Mouse (Mus musculus): Measurements from ENCODE around the gene Paqr5. TPM values are rescaled to one million over a fixed set of nuclear protein-coding genes. Genes with fewer than 3 reads are reported as not detected.

Gene Paqr5
- total and polyA plus RNA-seq, 2 experiments from 2014 or later: 0.43 to 0.58 TPM

- no peak overlapping the region for H3K27ac ChIP-seq (ENCODE audit: low read depth, low read length)
- DNase-seq (no peak), ATAC-seq (no peak)
- H3K4me1 ChIP-seq (ENCODE audit: insufficient read depth): 0 out of 2 replicates have a peak, but pooled peaks cover 7% of the 10 kb centered on the region
- H3K36me3 ChIP-seq (ENCODE audit: insufficient read depth): peaks cover 14% of the 10 kb centered on the region
- no peaks in the 10 kb centered on the region for H3K27me3 ChIP-seq (ENCODE audit: insufficient read depth, low read length)
- 67% methylated on average over 10 of the region's 10 CpGs for WGBS
- peak; percentile 60 for TF ChIP-seq CTCF (IDR thresholded peaks at IDR 0.05; ENCODE audit: low read depth)
- H3K9me3 ChIP-seq (ENCODE audit: low read length): no peaks in the 10 kb centered on the region
- no peak overlapping the region for H3K4me3 ChIP-seq (ENCODE audit: low read depth, low read length)
- H3K9ac ChIP-seq: no peak overlapping the region
- no peak overlapping the region for H3K4me2 ChIP-seq (ENCODE audit: low read depth)
These were observed 119.7 kb downstream of the Paqr5 start for GRCm38 (mm10) chr9:61906912-61907311.

DNA sequence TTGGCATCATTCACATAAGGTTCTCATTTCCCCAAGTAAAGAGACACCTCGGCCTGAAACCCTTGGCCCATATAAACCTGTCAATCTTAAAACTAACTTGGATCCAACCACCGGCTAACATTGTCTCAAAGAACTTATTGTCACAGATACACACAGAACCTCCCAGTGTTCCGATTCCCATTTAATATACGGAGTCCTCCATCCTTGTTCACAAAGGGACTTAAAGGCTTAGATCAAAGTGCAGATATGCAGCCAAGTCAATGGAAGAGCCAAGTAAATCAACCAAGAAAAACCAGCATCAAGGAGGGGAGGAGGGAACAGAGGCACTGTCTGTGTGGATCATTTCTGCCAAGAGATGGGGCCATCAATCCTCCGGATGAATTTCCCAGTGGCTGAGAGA is 121.1 kb downstream of the Paqr5 start:
- Histone ChIP-seq H3K36me3 (ENCODE audit: insufficient read depth) (peaks cover under 1% of the 10 kb centered on the region; the same call in 1 of the 2 replicates), H3K4me3 (ENCODE audit: low read depth, low read length) (no peak overlapping the region), H3K4me1 (ENCODE audit: insufficient read depth) (0 out of 2 replicates have a peak, but pooled peaks cover 8% of the 10 kb centered on the region), H3K9ac (no peak overlapping the region), H3K4me2 (ENCODE audit: low read depth) (no peak overlapping the region), H3K9me3 (ENCODE audit: low read length) (no peaks in the 10 kb centered on the region), H3K27me3 (ENCODE audit: insufficient read depth, low read length) (no peaks in the 10 kb centered on the region), H3K27ac (ENCODE audit: low read depth, low read length) (no peak overlapping the region)
- no peak for ATAC-seq
- TF ChIP-seq CTCF (IDR thresholded peaks at IDR 0.05; ENCODE audit: low read depth): no peak
- DNase-seq: no peak
- WGBS: 56% methylated on average over 5 of the region's 5 CpGs

DNA sequence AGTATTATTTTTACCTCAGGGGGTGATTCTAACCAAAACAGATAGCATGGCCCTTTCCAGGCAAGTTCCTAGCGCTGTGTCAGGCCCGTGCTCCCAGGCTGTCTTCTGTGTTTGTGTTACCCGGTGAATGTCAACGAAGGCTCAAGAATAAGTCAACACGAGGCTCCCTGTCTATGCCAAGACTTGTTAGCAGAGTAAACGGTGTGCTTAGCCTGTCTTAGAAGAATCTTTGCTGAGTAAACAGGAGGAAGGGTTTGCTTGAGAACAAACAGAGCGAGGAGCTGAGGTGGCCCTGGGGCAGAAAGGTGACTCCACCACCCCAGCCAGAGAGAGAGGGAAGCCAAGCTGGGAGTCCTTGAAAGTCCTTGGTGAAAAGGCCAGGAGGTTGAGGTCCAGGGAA is 122.5 kb downstream of the Paqr5 start:
- Histone ChIP-seq H3K9me3 (ENCODE audit: low read length) (no peaks in the 10 kb centered on the region), H3K36me3 (ENCODE audit: insufficient read depth) (no peaks in the 10 kb centered on the region; the same call in 1 of the 2 replicates), H3K4me2 (ENCODE audit: low read depth) (no peak overlapping the region), H3K27ac (ENCODE audit: low read depth, low read length) (no peak overlapping the region), H3K4me3 (ENCODE audit: low read depth, low read length) (no peak overlapping the region), H3K27me3 (ENCODE audit: insufficient read depth, low read length) (no peaks in the 10 kb centered on the region), H3K9ac (no peak overlapping the region), H3K4me1 (ENCODE audit: insufficient read depth) (0 out of 2 replicates have a peak, but pooled peaks cover 8% of the 10 kb centered on the region)
- DNase-seq (no peak), ATAC-seq (no peak)
- no peak for TF ChIP-seq CTCF (IDR thresholded peaks at IDR 0.05; ENCODE audit: low read depth)
- 69% methylated on average over 7 of the region's 7 CpGs for WGBS

Other genes with a start within 250 kb of the Paqr5 start
- gene Rplp1, start 112.3 kb downstream of the Paqr5 start, total RNA-seq (2014; rRNA removed): 3,281 and 3,879 TPM in 2 replicates
- gene Rplp1, start 112.3 kb downstream of the Paqr5 start, polyA plus RNA-seq (2015; fragmentation: Nextera tagmentation; extraction: Ambion mirVana): 995 and 1,414 TPM in 2 replicates
- gene Kif23, start 80.1 kb downstream of the Paqr5 start, total RNA-seq (2014; rRNA removed): 6.7 and 8.1 TPM in 2 replicates
- gene Kif23, start 80.1 kb downstream of the Paqr5 start, polyA plus RNA-seq (2015; fragmentation: Nextera tagmentation; extraction: Ambion mirVana): 8.2 and 8.3 TPM in 2 replicates
- 33.9 and 36.9 TPM in 2 replicates for gene Glce, start 95.8 kb upstream of the Paqr5 start, total RNA-seq (2014; rRNA removed)
- gene Glce, start 95.8 kb upstream of the Paqr5 start, polyA plus RNA-seq (2015; fragmentation: Nextera tagmentation; extraction: Ambion mirVana): 12.0 and 15.3 TPM in 2 replicates